Mouse (Mus musculus): ENCODE measurements around the gene Nudt3.

- TF ChIP-seq MYOD1 (IDR thresholded peaks at IDR 0.05; ENCODE audit: control insufficient read depth in 1 of 3, insufficient read length in 2 of 3, low read depth in 2 of 3), result no peak
- no peak for TF ChIP-seq CEBPB (IDR thresholded peaks at IDR 0.05; ENCODE audit: insufficient read depth, poor library complexity, severe bottlenecking)
- no peak for TF ChIP-seq POLR2A (IDR thresholded peaks at IDR 0.05; ENCODE audit: insufficient read length, low read depth)
- TF ChIP-seq MAX (IDR thresholded peaks at IDR 0.05; ENCODE audit: low read depth), result no peak
Observed at GRCm38 (mm10) chr17:27573772-27574320, 49.4 kb downstream of the Nudt3 start.
